Mouse (Mus musculus) cerebellum, postnatal 36 days (tissue): ENCODE results near the gene B4galt3.

Experiments
- DNase-seq, 2 experiments: peaks; one replicate each; pipeline ENCODE4 v3.0.0; 2021 to 2022; ENCODE audit warnings: mixed read lengths in 2 of 2

B4galt3 gene

DNA sequence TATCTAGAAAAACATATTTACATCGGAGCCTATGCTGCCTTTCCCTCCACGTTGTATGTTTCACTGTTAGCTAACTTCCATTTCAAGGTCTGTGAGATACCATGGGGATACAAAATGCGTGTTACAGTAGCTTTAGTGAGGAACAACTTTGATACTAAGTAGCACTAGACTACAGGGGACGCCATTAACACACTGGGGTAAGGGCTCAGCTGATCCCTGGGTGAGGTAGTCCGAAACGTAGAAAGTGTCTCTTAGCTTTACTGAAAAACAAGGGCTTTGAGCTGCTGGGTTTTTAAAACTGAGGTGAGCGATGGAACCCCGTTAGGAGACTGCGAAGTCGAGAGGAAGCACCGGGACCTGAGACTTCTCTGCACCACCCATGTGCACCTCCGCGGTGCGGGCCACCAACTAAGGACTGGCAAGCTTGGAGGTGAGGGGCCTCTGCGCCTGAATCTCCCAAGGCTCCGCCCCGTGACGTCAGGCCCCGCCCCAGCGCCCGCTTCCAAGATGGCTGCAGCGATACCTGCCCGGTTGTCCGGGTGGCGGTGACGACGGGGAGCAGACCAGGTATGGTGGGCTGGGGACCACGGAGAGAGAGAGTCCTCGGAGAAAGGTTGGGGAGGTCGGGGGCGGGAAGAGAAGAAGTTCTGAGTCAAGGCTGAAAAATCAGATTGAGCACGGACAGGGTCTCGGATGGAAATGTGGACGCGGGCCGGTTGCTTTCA lies at the start of gene B4galt3:
TSS of gene B4galt3 (plus strand) at position 481 of the 725 bp plus-strand sequence.
- peak; percentile 98 to 99 for DNase-seq

DNA sequence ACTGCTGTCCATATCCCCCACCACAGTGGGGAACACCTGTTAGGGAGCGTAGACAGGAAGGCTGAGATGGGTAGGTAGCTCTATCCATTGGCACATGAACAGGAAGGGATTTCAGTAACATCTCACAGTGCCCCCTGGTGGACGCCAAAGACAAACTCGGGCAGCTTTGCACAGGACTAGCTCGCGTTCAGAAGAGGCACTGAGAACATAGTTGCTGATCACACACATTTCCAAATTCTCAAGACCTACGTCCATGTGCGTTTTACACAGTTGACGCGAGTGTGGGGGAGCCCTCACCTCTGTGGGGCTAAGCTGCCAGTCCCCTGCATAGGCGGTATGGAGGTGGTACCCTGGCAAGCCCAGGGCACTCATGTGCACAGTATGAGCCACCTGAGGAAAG lies 49.3 kb upstream of the B4galt3 start:
- peak; percentile 89 to 90 for DNase-seq

DNA sequence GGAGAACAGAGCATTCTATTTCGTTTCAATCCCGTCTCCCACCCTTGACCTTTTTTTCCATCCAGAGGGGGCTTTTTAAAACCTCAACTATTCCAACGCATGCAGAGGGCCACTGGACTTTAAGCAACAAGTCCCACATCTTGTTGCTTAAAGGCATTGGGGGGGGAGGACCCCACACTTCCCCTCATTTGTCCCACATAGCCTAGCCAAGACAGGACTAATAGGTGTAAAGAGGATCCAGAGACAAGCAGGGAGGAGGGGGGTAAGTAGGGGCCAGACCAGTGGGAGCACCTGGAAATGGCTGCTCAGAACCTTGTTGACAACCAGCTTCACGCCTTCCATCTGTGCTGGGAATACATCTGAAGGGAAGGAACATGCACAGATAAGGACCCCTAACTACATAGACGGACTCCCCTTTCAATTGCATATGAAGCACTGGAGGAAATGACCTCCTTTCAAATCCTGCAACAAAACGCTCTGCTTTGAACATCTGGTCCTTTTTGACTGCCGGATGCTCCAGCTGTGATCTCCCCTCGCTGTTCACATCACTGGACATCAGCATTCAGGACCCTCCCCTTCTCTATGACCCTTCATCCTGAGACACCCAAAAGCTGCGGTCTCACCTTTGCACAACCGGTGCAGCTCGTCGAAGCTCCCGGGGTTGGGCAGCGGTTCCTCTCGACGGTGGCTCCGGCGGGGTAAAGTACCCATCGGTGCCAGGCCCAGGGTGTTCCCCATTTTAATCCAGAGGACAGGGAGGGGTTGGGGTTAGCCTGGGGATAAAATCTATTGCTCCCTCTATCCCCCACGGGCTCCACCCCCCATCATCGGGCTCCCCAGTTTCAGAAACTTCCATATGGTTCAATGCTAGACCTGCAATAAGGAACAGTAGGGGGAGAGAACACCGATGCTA lies 48.6 kb upstream of the B4galt3 start:
- DNase-seq = peak in 1 of 2 experiments; percentile 20

DNA sequence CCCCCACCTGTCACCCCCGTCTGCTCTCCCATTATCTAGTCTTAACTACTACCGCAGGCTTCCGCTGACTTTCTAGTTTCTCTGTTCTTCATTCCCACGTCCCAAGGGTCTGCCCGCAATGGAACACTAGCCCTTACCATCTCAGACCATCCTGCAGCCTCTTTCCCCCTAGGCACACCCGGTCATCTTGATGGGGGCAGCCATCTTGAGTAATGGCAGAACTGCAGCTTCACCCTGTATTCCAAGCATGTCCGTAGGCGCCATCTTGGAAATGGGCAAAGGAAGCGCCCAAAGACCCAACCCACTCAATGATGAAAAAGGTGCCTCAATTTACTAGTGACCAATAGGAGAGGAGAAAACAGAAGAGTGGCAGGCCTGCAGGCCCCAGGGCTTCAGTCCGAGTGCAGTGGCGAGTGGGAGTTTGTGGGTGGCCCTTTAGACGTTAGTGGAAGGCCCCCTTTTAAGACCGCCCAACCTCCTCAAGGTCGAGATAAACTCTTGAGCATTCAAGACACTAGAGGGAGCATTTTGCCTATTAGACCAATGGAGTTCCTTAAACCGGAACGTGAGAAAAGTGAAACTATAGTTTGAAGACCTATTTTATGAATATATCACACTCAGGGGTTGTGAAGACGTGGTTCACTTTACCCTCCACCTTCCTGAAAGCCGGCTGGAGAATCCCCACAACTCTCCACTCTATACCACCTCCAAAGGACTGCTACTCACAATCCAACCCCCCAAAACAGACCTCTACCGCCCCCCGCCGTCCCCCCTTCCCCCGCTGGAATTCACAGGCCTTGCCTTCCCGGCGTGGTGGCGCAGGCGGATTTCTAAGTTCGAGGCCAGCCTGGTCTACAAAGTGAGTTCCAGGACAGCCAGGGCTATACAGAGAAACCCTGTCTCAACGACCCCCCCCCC lies 47.6 kb upstream of the B4galt3 start, which contains the start of gene Tomm40l:
TSS of gene Tomm40l (minus strand) at position 277 of the 918 bp plus-strand sequence.
- DNase-seq = peak; percentile 88 to 92

DNA sequence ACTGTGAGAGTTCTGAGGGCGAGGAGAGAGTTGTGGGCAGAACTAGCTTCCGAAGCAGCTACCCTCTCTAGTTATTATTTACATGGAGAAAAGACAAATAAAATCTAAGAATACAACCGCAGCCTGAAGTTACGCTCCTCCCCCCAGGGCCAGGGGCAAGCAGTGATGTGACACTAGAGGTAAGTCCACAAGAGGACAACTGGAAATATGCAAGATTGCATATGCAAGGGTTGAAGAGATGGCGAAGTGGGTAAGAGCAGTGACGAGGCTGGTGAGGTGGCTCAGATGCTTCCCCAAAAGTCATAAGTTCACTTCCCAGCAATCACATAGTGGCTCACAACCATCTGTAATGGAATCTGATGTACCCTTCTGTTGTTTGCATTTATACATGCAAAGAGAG lies 47.0 kb upstream of the B4galt3 start:
- no peak for DNase-seq

DNA sequence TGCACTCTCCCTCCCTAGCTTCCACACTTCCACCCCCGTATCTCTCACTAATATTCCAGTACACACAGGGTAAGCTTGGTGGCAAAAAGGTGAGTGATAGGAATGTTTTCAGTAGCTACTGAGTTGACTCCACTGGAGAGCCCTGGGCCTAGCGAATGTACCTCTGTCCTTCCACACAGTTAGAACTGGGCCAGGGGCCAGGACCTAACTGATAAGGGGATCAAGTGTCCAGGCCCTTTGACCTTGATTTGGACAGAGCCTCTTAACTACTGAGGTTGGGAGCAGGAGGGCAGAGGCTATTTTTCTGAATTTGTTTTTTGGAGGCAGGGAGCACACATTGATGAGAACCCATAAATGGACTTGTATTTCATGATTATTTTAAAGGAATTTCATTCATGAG lies 46.3 kb upstream of the B4galt3 start:
- no peak for DNase-seq

DNA sequence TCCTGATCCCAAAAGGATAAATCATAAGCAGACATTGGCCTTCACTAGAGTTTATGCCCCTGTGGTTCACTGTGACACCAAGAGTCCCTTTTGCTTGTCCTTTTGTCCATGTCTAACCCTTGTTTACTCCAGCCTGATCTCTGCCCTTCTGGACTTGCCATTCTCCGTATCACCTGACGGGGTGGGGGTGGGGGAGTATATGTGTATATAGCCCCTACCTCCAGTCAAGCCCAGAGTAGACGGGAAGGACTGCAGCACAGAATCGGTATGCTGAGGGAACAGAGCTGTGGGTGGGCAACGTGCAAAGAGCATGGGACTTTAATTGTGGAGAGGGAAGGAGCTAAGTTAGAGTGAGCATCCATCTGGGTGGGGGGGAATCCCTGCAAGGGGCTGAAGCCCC lies 45.3 kb upstream of the B4galt3 start, which contains the start of gene Apoa2:
TSS of gene Apoa2 (plus strand) at position 198 of the 400 bp plus-strand sequence.
- DNase-seq = no peak

DNA sequence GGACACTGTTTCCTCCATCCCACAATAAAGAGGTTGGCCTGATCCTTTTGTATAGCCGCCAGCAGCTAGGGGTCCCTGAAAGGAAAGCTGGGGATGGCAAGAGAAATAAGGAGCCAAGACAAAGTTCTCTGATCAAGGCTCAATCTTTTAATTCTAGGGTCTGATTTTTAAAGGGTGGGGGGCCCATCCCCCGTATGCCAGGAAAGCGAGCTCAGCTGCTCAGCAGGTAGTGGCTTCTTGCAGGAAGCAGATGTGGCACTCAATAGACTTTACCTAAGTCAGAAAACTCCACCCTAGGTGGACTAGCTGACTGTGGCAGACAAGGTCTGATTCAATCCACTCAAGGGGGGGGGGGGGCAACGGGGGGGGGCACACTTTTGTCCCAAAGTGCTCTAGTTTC lies 43.3 kb upstream of the B4galt3 start:
- DNase-seq = no peak

DNA sequence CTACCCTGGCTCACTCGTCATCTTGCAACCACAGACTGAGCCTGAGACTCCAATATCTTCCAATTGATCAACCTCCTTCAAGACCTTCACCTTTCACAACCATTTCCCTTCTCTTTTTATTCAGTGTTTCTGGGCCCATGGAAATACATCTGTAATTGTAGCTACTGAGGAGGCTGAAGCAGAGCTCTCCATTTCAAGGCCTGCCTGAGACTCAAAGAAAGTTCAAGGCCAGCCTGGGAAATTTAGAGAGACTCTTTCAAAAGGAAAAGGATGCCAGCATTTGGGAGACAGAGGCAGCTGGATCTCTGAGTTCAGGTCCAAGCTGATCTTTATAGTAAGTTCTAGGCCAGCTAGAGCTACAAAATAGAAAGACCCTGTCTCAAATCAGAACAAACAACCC lies 42.2 kb upstream of the B4galt3 start:
- DNase-seq = no peak

DNA sequence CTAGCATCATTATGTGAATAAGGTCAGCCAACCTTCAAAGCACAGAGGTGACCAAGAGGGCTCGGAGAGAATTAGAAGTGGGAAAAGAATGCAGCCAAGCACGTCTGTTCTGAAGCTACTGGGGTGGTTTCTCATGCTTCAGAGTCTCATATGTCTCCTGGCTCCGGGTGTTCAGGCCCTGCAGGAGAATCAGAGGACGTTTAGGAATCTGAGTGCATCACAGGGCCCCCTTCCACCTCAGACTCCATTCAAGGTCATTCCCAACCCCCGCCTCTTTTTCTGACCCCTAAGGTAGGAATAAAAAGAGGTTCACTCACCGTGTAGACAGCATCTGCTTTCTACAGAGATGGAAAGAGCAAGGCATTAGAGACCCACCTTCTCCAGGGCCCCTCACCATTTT lies 40.4 kb upstream of the B4galt3 start:
- DNase-seq = no peak

DNA sequence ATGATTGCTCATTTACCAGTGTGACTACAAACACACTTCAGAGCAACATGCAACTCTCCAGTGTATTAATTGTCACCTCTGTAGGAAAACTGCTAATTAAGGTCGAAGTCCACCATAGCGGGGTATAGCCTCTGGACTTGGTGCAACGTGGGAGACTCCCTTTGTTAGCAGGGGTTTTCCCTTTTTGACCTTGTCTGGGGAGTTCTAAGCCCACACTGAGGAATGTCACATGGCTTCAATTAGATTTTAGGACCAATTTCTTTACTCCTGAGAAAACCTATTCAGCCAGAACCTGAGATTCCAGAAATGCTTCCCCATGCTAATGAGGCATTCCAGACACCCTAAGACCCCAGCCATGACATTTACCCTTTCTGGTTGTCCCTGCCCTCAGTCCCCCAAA lies 39.9 kb upstream of the B4galt3 start:
- no peak for DNase-seq

DNA sequence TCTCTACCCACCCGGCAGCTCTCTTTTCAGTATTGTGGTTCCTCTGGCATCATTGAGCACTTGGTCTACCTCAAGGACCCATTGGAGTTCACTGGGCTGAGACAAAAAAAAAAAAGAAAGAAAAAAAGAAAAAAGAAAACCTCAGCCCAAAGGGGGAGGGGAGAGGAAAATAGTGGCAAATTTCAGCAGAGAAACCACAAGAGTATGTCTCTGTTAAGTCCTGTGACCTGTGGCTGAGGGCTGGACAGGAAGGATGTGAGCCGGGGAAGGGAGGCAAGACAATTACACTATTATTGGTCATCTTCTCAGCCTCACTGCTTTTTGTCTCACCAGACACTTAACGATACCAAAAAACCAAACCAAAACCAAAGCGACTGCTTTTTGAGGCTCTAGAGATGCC lies 38.3 kb upstream of the B4galt3 start:
- no peak for DNase-seq

DNA sequence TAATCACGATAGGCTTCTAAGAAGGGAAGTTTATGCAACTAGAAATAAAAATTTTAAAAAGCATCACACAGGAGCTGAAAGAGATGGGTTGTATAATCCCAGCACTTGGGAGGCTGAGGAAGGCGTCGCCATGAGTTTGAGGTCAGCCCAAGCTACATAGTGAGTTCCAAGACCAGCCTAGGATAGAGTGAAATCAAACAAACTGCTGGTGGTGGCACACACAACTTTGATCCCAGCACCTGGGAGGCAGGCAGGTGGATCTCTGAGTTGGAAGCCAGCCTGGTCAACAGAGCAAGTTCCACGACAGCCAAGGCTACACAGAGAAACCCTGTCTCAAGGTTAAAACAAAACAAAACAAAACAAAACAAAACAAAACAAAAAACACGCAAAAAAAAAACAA lies 37.8 kb upstream of the B4galt3 start:
- no peak for DNase-seq

DNA sequence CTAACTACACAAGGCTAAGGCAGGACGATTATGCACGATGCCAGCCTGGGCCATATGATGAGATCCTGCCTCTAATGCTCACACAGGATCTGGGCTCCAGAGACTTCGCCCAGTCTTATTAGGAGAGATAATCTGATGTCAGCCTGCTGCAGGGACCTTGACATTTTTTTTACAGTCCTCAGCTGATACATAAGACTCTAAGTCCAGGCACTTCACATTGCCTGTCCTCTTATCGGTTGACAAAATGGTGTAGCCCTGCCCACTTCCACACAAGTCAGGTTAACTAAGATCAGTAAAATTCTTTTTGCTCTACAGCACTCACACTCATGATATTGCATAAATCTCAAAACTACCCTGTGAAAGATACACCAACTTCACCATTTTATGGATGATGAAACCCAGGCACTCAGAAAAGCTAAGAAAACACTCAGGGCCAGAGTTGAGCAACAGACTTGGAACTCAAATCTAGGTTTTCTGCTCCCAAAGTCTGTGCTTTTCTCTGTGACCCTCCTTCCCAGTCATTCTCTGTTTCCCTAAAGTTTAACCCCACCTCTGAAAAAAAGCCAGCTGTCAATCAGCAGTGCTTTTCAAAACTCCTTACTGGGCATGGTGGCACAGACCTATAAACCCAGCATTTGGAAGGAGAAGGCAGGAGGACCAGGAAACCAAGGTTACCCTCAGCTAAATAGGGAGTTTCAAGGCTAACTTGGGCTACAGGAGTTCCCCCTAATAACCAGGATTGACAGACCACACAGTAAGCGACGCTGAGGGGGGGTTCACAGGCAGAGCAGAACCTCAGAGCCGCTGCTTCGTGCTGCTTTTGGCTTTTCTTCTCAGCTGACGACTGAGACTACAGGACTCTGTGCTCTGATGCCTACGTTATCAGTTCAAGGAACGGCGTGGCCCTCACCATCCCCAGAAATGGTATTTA lies 37.1 kb upstream of the B4galt3 start:
- no peak for DNase-seq

DNA sequence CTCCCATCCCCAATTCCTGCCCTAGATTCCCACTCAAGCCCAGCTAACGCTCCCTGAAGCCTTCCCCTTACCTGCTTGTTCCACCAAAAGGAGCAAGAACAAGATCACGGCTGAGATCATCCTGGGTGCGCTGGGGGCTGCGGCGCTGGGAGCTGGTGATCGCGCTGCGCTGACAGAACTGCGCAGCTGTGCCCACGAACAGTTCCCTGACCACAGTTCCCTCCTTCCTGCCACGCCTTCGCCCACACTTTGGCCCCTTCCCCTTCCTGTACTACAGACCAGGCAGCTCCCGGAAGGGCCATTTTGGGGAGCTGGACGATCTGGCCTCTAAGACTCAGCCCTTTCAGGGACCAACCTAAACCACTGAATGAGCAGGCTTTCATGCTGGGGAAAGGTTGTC lies 36.0 kb upstream of the B4galt3 start, which contains the start of gene Fcer1g:
TSS of gene Fcer1g (minus strand) at position 240 of the 400 bp plus-strand sequence.
- DNase-seq = no peak

DNA sequence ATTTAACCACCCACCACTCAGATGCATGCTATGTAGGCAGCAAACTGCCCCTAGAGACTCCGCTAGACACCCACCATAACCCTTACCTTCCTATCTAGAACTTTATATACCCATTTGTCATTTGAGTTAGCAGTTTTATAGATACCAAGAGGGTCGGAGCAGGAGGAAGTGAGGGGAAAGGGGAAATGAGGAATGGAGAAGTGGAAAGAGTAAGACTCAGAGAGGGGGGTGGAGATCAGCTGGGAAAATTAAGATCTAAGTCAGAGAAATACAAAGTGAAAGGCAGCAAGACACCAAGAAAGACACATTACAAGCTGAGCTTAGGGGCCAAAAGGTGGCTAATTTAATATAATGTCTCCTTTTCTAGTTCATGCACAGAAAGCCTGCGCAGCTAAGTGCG lies 35.6 kb upstream of the B4galt3 start:
- no peak for DNase-seq

DNA sequence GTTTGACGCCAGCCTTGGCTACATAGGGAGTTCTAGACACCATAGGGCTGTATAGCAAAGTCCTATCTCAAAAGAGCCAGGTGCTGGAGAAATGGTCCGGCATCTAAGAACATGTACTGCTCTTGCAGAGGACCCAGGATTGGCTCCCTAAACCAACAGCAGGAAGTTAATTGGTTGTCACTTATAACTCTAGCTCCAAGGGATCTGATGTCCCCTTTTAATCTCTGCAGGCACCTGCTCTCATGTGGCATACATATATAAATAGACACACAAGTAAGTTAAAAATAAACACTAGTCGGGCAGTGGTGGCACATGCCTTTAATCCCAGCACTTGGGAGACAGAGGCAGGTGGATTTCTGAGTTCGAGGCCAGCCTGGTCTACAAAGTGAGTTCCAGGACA lies 34.3 kb upstream of the B4galt3 start:
- DNase-seq = no peak

DNA sequence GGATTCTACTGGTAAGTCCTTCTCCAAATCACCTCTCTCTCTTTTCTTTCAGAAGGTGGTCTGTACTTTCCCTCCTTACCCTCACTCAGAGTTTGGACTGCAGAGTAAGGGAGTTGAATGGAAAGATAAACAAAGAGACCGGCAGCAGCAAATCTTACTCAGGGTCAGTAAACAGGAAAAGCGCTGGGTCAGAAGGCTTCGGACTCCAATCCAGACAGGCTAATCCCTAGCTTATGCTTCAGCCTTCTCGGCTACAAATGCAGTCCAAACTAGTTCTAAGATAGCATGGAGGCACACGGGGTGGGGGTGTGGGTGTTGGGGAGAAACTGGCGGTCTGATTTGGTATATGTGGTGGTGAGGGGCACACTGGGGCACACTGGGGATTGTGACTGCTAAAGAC lies 32.7 kb upstream of the B4galt3 start:
- no peak for DNase-seq

DNA sequence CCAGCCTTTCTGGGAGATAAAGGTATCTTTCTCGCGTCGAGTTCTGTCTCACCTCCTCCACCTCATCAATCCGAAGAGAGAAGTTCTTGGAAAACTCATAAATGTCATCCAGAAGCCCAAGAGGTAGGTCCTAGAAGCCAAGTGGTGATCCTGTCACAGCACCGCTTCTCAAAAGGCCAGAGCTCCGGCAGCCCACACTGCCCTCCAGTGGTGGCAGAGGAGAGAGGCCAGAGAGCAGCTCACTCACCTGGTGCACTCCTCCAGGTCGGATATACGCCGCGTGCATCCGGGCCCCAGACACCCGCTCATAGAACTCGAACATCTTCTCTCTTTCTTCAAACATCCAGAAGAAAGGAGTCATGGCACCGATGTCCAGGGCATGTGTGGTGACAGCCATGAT lies 31.7 kb upstream of the B4galt3 start:
- peak; percentile 49 to 61 for DNase-seq

DNA sequence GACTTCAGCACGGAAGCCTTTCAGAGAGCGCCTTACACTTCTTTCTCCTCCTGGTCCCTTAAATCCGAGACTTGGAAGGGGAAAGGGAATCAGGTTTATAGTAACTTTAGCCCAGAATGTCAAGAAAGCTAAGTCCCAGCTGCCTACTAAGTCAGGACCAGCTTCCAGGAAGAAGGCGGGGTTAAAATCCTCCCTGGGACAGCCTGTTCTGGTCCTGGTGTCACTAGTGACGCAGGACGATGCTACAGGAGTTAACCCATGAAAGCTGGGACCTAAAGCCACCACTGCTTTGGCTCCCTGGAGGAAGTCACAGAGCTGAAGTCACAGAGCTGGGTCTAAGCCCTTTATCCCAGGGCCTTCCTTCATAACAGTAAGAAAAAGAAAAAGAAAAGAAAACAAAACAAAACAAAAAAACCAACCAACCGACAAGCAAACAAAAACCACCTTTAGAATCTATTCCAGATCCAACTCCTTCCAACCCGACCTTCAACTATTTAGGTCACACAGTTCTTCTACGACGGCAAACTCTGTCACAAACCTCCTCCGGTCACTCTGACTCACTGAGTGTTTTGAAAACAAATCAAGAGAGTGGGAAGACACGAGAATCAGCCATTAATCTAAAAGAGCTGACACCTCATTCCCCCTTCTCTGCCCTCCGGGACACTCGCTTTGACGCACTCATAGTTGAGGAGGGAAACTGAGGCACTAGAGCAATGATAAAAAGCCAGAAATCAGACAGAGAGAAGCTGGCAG lies 30.0 kb upstream of the B4galt3 start:
- DNase-seq = no peak

DNA sequence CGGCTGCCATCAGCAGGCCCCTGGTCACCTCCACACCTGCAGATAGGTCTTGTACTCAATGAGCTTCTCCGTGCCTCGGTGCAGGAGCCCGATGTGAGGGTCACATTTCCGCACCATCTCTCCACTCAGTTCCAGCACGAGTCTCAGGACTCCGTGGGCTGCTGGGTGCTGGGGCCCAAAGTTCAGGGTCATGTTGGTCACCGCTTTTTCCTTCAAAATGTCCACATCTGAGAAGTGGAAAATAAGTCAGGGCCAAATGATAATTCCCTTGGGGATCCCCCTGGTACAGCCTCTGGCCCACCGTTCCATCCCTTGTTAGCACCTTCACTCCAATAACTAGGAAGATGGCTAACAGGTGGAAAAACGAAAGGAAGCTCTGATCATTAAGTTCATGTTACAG lies 29.2 kb upstream of the B4galt3 start:
- no peak for DNase-seq
